Mouse (Mus musculus): ENCODE measurements around the gene Prpf8.

DNA sequence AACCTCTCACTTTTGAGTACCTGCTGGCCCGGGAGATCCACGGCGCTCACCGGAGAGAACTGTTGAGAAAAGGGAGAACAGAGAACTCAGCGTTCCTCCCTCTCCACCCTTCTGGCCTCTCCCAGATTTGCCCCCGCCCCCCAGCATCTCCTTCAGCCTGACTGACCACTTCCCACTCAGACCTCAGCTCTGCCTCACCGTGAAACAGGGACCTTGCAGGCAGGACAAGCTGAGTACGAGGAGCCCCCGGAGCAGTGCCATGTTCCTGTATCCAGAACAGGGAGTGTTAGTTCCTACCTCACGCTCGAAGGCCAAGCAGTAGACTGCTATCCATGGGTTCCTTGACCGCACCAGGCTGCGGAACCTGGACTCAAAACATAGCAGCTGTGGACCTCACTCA lies 48.4 kb upstream of the Prpf8 start:
- TF ChIP-seq CTCF (conservative IDR thresholded peaks at IDR 0.05; ENCODE audit: low read length) (no peak), NANOG (IDR thresholded peaks at IDR 0.05; ENCODE audit: borderline replicate concordance, low read length) (no peak), POU5F1 (IDR thresholded peaks at IDR 0.05; ENCODE audit: borderline replicate concordance, low read length) (no peak)

Data from E14TG2a.4 (cell line).